Mouse (Mus musculus) kidney, postnatal 14 days (tissue): ENCODE data around the gene Sgip1.
A peak's percentile ranks its signal among the peaks of the same experiment; 100 is the strongest.

ENCODE experiments used
- DNase-seq: peaks from one replicate; pipeline ENCODE4 v3.0.0; 2022; ENCODE audit warnings: mixed read lengths

Gene Sgip1

GRCm38 (mm10) chr4:102840956-102841729, 100.0 kb downstream of the Sgip1 start:
- no peak for DNase-seq

- no peak for DNase-seq
Observed at GRCm38 (mm10) chr4:102850498-102850897, 109.4 kb downstream of the Sgip1 start.

GRCm38 (mm10) chr4:102851161-102851560, 110.1 kb downstream of the Sgip1 start:
- no peak for DNase-seq

- DNase-seq: no peak
Observed at GRCm38 (mm10) chr4:102852290-102852689, 111.2 kb downstream of the Sgip1 start.

GRCm38 (mm10) chr4:102852808-102853207, 111.7 kb downstream of the Sgip1 start:
- no peak for DNase-seq

GRCm38 (mm10) chr4:102853330-102854022, 112.4 kb downstream of the Sgip1 start:
- no peak for DNase-seq

- no peak for DNase-seq
Observed at GRCm38 (mm10) chr4:102854928-102855892, 114.1 kb downstream of the Sgip1 start.

GRCm38 (mm10) chr4:102856086-102856485, 115.0 kb downstream of the Sgip1 start:
- no peak for DNase-seq

- DNase-seq: no peak
Observed at GRCm38 (mm10) chr4:102859259-102860194, 118.4 kb downstream of the Sgip1 start.

- DNase-seq: no peak
Observed at GRCm38 (mm10) chr4:102862751-102863710, 121.9 kb downstream of the Sgip1 start.

- no peak for DNase-seq
Observed at GRCm38 (mm10) chr4:102866531-102866930, 125.4 kb downstream of the Sgip1 start.

- no peak for DNase-seq
Observed at GRCm38 (mm10) chr4:102871274-102871673, 130.2 kb downstream of the Sgip1 start.

- no peak for DNase-seq
Observed at GRCm38 (mm10) chr4:102883142-102883541, 142.0 kb downstream of the Sgip1 start.

GRCm38 (mm10) chr4:102884228-102884627, 143.1 kb downstream of the Sgip1 start:
- DNase-seq: no peak

- no peak for DNase-seq
Observed at GRCm38 (mm10) chr4:102886459-102886858, 145.4 kb downstream of the Sgip1 start.

- no peak for DNase-seq
Observed at GRCm38 (mm10) chr4:102886902-102887301, 145.8 kb downstream of the Sgip1 start.

GRCm38 (mm10) chr4:102887770-102888689, 146.9 kb downstream of the Sgip1 start:
- DNase-seq: no peak

GRCm38 (mm10) chr4:102895866-102896265, 154.8 kb downstream of the Sgip1 start:
- DNase-seq: no peak

GRCm38 (mm10) chr4:102898987-102899386, 157.9 kb downstream of the Sgip1 start:
- peak; percentile 75 for DNase-seq
